Mouse (Mus musculus): ENCODE results near the gene Mgmt. TPM values are rescaled to one million over a fixed set of nuclear protein-coding genes. Genes with fewer than 3 reads are reported as not detected.

Gene Mgmt
- polyA plus RNA-seq, 1 experiment from 2014 or later, result 2.5 TPM

DNA sequence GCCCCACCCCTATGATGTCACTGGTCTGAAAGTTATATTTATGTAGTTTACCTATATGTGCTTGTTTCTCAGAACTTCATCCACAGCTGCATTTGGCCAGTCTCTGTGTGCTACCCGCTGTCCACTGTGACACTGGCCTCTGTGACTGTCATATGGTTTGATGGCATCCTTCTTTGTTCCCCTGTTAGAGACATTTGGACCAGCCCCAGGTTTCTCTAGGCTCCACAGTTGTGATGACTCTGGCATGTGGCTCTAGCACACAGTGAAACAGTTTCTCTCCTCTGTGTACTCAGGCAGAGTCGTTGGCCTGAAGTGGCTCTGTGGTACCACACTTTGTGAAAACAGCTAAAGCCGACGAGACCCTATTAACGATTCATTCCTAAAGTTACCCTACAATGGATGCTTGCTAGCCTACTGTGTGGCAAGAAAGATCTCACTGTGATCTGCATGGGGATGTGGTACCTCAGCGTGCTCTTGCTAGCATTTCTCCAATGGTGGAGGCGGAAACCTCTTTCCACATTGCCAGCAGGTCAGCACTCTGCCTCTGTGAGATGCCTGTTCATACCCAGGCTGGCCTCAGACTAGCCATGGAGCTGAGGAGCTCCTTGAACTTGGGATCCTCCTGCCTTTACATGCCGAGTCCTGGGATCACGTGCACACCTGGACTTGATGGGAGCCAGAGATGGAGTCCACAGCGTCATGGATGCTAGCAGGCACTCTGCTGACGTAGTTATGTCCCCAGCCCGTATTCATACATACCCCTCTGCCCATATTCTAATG is 26.8 kb downstream of the Mgmt start:
- WGBS, result 92% methylated on average over 12 of the region's 12 CpGs
- no peaks in the 10 kb centered on the region for H3K4me1 ChIP-seq (replicated peaks; ENCODE audit: control insufficient read depth, insufficient read depth, low read length)
- no peaks in the 10 kb centered on the region for H3K27me3 ChIP-seq (replicated peaks; ENCODE audit: control insufficient read depth, insufficient read depth, low read length)
- H3K9ac ChIP-seq (ENCODE audit: low read depth, low read length), result no peak overlapping the region
- no peak overlapping the region for H3K27ac ChIP-seq (ENCODE audit: low read depth, low read length)
- H3K4me2 ChIP-seq (replicated peaks; ENCODE audit: low read depth), result no peak overlapping the region
- no peaks in the 10 kb centered on the region for H3K9me3 ChIP-seq (ENCODE audit: control insufficient read depth)
- H3K4me3 ChIP-seq (ENCODE audit: low read depth, low read length), result no peak overlapping the region
- H3K36me3 ChIP-seq (ENCODE audit: control insufficient read depth, insufficient read depth), result no peaks in the 10 kb centered on the region
- TF ChIP-seq CTCF (IDR thresholded peaks at IDR 0.05; ENCODE audit: low read depth), result no peak
- no peak for ATAC-seq

DNA sequence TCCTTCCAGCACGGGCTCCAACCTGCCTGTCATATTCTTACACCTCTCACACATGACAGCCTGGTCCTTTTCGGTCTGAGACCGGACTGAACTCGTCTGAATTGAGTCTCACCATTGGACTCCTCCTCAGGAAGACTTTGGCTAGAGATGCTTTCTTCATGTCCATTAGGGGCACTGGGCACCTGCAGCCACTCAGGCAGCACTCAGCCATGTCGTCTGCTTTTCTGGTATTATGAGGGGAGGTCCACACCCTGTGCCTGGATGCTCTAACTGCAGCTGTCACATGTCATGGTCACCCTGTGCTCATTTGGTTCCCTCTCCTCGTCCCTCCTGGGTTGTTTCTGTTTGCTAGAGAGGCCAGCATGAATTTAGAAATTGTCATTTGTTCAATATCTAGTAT is 27.8 kb downstream of the Mgmt start:
- H3K4me1 ChIP-seq (replicated peaks; ENCODE audit: control insufficient read depth, insufficient read depth, low read length), result no peaks in the 10 kb centered on the region
- no peaks in the 10 kb centered on the region for H3K36me3 ChIP-seq (ENCODE audit: control insufficient read depth, insufficient read depth)
- H3K27ac ChIP-seq (ENCODE audit: low read depth, low read length), result no peak overlapping the region
- H3K4me3 ChIP-seq (ENCODE audit: low read depth, low read length), result no peak overlapping the region
- no peak for ATAC-seq
- no peaks in the 10 kb centered on the region for H3K9me3 ChIP-seq (ENCODE audit: control insufficient read depth)
- 82% methylated on average over 6 of the region's 6 CpGs for WGBS
- no peak for TF ChIP-seq CTCF (IDR thresholded peaks at IDR 0.05; ENCODE audit: low read depth)
- H3K4me2 ChIP-seq (replicated peaks; ENCODE audit: low read depth), result no peak overlapping the region
- H3K9ac ChIP-seq (ENCODE audit: low read depth, low read length), result no peak overlapping the region
- H3K27me3 ChIP-seq (replicated peaks; ENCODE audit: control insufficient read depth, insufficient read depth, low read length), result no peaks in the 10 kb centered on the region

DNA sequence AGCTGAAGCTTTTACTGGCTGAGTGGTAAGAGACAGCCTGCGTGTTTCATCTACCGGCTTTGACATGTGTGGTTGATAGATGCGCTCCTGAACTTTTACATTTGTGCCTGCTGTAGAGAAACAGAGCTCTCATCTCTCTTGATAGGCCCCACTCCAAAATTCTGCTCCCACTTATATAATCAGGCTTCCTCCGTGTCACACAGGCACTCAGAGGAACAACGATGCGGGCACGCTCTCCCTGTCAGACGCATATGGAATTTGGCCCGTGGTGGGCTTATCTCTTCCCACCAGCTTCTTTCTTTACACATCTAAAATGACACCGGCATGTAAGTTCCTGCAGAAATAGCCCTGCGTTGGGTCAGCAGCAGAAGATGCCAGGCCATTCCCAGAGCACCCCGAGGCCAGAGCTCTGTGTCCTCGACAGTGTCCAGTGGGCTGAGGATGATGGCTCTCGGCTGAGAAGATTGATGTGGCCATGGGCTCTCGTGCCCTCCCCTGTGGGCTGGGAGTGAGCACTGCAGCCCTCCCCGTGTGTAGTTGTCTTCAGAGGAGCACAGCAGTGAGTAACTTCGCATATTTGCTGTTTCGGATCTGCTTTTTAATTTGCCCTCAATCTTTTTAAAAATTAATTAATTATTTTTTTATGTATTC is 30.3 kb downstream of the Mgmt start:
- Histone ChIP-seq H3K27ac (ENCODE audit: low read depth, low read length) (no peak overlapping the region), H3K9ac (ENCODE audit: low read depth, low read length) (no peak overlapping the region), H3K4me2 (replicated peaks; ENCODE audit: low read depth) (no peak overlapping the region), H3K9me3 (ENCODE audit: control insufficient read depth) (no peaks in the 10 kb centered on the region), H3K27me3 (replicated peaks; ENCODE audit: control insufficient read depth, insufficient read depth, low read length) (no peaks in the 10 kb centered on the region), H3K4me3 (ENCODE audit: low read depth, low read length) (no peak overlapping the region), H3K36me3 (ENCODE audit: control insufficient read depth, insufficient read depth) (no peaks in the 10 kb centered on the region), H3K4me1 (replicated peaks; ENCODE audit: control insufficient read depth, insufficient read depth, low read length) (no peaks in the 10 kb centered on the region)
- 75% methylated on average over 18 of the region's 18 CpGs for WGBS
- no peak for TF ChIP-seq CTCF (IDR thresholded peaks at IDR 0.05; ENCODE audit: low read depth)
- ATAC-seq, result no peak

DNA sequence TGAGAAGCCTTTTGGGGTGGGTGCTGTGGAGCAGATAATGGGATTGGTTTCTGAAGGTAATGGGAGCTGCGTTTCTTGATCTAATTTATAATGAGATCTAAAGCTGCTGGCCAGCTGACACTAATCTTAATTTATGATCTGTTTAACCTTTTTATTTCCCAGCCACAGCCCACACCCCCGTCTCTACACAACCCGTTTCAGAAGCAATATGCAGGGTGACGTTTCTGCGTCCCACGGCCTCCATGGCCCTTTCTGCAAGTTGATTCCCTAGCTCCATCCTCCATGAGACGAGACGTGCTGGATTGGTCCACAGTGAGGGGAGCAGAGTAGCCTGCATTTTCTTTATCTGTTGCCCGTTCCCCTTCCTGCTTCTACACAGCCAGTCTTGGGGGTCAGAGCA is 31.8 kb downstream of the Mgmt start:
- H3K4me3 ChIP-seq (ENCODE audit: low read depth, low read length), result no peak overlapping the region
- TF ChIP-seq CTCF (IDR thresholded peaks at IDR 0.05; ENCODE audit: low read depth), result no peak
- WGBS, result 58% methylated on average over 9 of the region's 9 CpGs
- no peak overlapping the region for H3K4me2 ChIP-seq (replicated peaks; ENCODE audit: low read depth)
- no peak overlapping the region for H3K9ac ChIP-seq (ENCODE audit: low read depth, low read length)
- H3K36me3 ChIP-seq (ENCODE audit: control insufficient read depth, insufficient read depth), result no peaks in the 10 kb centered on the region
- H3K4me1 ChIP-seq (replicated peaks; ENCODE audit: control insufficient read depth, insufficient read depth, low read length), result no peaks in the 10 kb centered on the region
- H3K27ac ChIP-seq (ENCODE audit: low read depth, low read length), result no peak overlapping the region
- H3K27me3 ChIP-seq (replicated peaks; ENCODE audit: control insufficient read depth, insufficient read depth, low read length), result no peaks in the 10 kb centered on the region
- ATAC-seq, result no peak
- H3K9me3 ChIP-seq (ENCODE audit: control insufficient read depth), result no peaks in the 10 kb centered on the region

DNA sequence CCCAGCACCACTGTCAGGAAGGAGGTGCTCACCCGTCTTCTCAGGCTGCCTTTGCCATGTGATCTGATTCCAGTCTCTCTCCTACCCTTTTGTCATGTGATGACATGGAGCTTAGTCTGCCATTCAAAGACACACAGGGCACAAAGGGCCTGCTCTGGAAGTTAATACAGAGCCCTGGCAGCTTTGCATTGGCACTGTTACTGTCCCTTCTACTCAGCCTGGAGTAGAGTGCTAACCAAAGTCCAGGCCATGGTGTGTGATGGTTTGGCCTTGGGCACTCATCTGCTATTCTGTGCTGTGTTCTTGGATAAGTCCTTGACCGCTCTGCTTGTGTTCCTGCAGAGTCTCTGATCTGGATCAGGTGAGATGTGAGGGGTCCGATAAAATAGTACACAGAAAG is 36.0 kb downstream of the Mgmt start:
- H3K27ac ChIP-seq (ENCODE audit: low read depth, low read length), result no peak overlapping the region
- H3K9me3 ChIP-seq (ENCODE audit: control insufficient read depth), result no peaks in the 10 kb centered on the region
- no peak for ATAC-seq
- H3K27me3 ChIP-seq (replicated peaks; ENCODE audit: control insufficient read depth, insufficient read depth, low read length), result no peaks in the 10 kb centered on the region
- no peaks in the 10 kb centered on the region for H3K4me1 ChIP-seq (replicated peaks; ENCODE audit: control insufficient read depth, insufficient read depth, low read length)
- H3K36me3 ChIP-seq (ENCODE audit: control insufficient read depth, insufficient read depth), result no peaks in the 10 kb centered on the region
- TF ChIP-seq CTCF (IDR thresholded peaks at IDR 0.05; ENCODE audit: low read depth), result no peak
- H3K9ac ChIP-seq (ENCODE audit: low read depth, low read length), result no peak overlapping the region
- H3K4me3 ChIP-seq (ENCODE audit: low read depth, low read length), result no peak overlapping the region
- 94% methylated on average over 3 of the region's 3 CpGs for WGBS
- H3K4me2 ChIP-seq (replicated peaks; ENCODE audit: low read depth), result no peak overlapping the region

DNA sequence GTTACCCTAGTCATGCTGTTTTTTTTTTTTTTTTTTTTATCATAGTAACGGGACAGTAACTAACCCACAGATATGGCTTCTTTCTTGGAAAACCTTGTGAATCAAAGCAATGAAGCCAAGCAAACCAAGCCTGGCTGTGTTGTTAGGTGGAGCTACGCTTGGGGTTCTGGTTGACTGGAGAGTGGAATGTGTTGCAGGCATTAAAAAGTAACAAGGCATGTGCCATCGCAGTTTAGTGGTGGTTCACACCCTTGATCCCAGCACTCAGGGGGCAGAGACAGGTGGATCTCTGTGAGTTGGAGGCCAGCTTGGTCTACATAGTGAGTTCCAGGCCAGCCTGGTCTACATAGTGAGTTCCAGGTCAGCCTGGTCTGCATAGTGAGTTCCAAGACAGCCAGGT is 39.0 kb downstream of the Mgmt start:
- WGBS, result 90% methylated on average over 3 of the region's 3 CpGs
- Histone ChIP-seq H3K4me2 (replicated peaks; ENCODE audit: low read depth) (no peak overlapping the region), H3K36me3 (ENCODE audit: control insufficient read depth, insufficient read depth) (no peaks in the 10 kb centered on the region), H3K9me3 (ENCODE audit: control insufficient read depth) (no peaks in the 10 kb centered on the region), H3K4me3 (ENCODE audit: low read depth, low read length) (no peak overlapping the region), H3K27ac (ENCODE audit: low read depth, low read length) (no peak overlapping the region), H3K4me1 (replicated peaks; ENCODE audit: control insufficient read depth, insufficient read depth, low read length) (no peaks in the 10 kb centered on the region), H3K9ac (ENCODE audit: low read depth, low read length) (no peak overlapping the region), H3K27me3 (replicated peaks; ENCODE audit: control insufficient read depth, insufficient read depth, low read length) (no peaks in the 10 kb centered on the region)
- TF ChIP-seq CTCF (IDR thresholded peaks at IDR 0.05; ENCODE audit: low read depth), result no peak
- ATAC-seq, result no peak

Data from intestine, postnatal 0 days (tissue).